Mouse (Mus musculus) gastrocnemius, adult 8-10 months (tissue): ENCODE data around the gene Rad9a. TPM values are rescaled to one million over a fixed set of nuclear protein-coding genes. Genes with fewer than 3 reads are reported as not detected.

Experiments used
- DNase-seq, 2 experiments: peaks; one replicate each; pipeline ENCODE4 v3.0.0; 2022; ENCODE audit warnings: low spot score in 2 of 2
- total RNA-seq, 4 experiments: library from RNA; stranded (reverse); gene quantifications; 2 replicates each; pipeline ENCODE4 v1.2.4; 2022

The Rad9a gene
- total RNA-seq, 4 experiments from 2014 or later = 1.7 to 3.6 (median 2.3) TPM

DNA sequence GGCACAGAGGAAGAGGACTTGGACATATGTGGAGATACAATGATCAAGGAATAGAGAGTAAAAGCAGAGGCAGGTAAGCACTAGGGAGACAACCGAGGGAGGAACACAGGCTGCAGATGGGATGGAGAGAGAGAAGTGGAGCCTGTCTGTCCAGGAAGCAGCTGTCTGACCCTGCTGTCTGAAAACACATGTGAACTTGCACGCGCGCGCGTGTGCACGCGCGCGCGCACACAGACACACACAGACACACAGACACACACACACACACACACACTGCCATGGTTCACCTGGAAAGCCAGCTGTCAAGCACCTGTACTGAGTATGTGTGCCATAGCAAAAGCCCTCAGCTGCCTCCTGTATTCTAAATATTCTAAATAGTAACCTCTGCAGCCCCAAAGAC is 16.8 kb upstream of the Rad9a start:
- DNase-seq = no peak

- DNase-seq = no peak
These were observed 16.4 kb upstream of the Rad9a start for GRCm38 (mm10) chr19:4217855-4218254.

DNA sequence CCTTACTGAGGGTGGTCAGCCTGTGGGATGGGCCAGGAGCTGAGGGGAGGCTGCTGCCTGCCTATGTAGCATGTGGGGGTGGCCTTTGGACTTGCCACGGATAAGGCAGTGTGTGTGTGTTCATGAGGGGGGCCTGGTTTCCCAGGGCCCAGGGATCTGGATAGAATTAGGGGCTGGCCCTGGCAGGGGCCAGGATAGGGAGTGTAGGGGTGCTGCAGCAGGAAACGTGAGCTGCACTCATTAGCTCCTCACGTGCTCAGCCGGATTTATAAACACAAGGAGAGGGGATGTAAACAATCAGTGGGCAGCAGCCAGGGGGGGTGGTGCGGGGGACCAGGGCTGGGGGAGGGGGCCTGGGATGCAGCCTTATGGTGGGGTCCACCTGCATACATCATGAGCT is 15.7 kb upstream of the Rad9a start:
- no peak for DNase-seq

- no peak for DNase-seq
These were observed 14.7 kb upstream of the Rad9a start for GRCm38 (mm10) chr19:4216041-4216685.

DNA sequence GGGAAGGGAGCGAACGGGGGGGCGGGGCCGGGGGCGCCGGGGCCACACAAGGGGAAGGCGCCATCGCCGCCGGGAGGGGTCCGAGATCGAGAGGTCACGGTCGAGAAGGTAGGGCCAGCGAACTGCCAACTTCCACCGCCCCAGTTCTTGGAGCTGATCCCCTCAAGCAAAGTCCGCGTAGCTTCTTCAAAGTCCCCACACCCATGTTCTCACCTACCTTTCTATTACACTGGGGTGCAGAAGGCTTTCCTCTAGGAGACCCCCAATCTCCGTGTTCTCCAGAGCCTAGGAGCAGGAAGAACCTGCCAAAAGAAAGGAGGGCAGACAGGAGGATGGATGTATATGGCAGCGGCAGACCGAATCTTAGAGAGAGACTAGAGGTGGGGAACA is 14.0 kb upstream of the Rad9a start:
- DNase-seq = no peak

DNA sequence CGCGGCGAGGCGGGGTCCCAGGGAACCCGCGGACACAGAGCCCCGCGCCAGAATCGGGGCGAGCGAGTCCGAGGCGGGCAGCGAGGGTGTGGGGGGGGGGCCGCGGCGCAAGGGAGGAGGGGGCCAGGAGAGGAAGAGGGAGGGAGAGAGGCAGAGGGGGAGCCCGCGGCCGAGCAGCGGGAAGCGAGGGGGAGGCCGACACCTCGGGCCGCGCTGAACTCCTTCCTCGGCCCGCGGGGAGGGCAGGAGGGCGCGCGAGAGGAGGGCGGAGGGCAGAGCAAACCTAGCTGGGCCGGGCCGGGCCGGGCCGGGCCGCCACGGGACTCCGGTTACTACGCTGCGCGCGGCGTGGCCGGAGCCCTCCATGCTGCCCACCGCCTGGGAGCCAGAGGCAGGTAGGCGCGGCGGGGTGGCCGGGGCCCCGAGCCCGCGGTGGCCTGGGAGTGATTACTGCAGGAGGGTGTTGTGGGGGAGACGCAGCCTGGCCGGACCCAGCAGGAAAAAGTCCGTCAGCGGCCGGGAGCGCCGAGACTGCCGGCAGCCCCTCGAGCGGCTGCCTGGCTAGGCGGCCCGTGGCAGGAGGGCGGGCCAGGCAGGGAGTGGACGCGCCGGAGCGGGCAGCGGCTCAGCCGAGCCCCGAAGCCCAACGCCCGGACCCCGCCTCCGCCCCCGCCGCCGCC is 13.4 kb upstream of the Rad9a start:
- no peak for DNase-seq

DNA sequence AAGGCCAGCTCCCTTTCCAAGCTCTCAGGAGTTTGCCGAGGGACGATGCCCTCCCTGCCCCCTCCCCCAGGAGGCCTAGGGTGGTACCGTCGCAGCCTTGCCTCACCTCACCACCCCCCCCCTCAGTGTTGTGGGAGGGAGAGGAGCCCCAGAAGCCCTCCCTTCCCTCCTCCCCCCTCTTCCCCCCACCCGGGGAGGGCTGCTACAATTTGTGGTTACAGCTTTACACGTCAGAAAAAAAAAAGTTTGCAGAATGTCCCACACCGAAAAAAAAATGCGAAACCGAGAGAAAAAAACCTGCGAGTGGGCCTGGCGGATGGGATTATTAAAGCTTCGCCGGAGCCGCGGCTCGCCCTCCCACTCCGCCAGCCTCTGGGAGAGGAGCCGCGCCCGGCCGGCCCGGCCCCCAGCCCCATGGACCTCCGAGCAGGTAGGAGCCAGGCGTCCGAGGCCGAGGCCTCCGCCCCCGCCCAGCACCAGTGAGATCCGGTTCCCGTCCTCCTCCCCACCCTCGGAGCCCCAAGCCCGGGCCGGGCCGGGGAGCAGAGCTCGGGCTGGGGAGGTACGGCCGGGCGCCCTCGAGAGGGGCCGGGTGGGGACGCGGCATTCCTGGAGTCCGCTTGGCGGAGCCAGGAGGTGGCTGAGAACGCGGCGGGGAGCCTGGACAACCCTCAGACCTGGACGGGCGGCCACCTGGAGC is 12.8 kb upstream of the Rad9a start, which contains the start of the genes Clcf1 and AC109138.7:
TSS of gene Clcf1 (plus strand) at position 168 of the 700 bp plus-strand sequence.
TSS of gene AC109138.7 (plus strand) at position 287 of the 700 bp plus-strand sequence.
- DNase-seq = no peak

- DNase-seq = no peak
These were observed 12.1 kb upstream of the Rad9a start for GRCm38 (mm10) chr19:4213524-4213974.

DNA sequence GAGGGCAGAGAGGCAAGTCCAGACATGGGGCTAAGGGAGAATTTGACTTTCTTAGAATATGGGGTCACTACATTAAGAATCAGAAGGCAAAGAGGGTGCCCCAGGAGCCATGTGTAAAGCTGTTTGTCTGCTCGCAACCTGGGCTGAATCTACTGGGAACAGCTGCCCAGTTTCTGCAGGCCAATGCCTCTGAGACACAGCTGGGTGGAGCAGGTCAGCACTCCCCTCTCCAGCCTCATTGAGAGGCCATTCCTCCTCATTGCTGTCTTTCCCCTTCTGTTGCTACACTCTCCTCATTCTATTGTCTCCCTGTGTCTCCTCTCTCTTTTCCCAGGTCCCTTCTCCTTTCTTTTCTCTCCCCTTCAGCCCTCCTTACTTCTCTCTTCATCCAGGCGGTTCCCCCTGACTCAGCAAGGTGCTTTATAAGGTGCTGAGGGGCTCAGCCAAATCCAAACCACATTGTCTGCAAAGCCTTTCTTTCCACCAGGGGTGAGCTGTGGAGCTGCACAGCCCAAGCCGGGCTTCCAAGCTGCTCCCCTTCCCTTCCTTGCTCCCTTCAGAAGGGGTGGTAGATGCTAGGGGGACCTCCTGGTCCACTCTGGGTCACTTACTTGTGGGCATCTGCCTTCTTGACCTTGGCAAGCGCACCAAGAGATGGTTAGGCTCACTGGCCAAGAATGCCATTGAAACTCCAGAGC is 10.6 kb upstream of the Rad9a start:
- DNase-seq = no peak

GRCm38 (mm10) chr19:4208563-4208962 is 7.1 kb upstream of the Rad9a start:
- DNase-seq = no peak

GRCm38 (mm10) chr19:4206971-4207370 is 5.5 kb upstream of the Rad9a start:
- DNase-seq = peak; percentile 69

GRCm38 (mm10) chr19:4204889-4205288 is 3.4 kb upstream of the Rad9a start:
- DNase-seq = no peak

- no peak for DNase-seq
These were observed 2.3 kb upstream of the Rad9a start for GRCm38 (mm10) chr19:4203604-4204326.

DNA sequence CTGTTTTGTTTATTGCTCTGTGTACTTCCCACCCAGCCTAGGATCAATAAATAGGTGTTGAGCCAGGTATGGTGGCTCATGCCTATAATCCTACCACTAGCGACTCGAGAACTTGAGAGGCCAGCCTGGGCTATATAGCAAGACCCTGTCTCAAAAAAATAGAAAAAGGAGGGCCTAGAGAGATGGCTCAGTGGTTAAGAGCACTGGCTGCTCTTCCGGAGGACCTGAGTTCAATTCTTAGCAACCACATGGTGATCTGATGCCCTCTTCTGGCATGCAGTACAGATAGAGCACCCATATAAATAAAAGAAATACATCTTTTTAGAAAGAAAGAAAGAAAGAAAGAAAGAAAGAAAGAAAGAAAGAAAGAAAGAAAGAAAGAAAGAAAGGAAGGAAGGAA is 1.7 kb upstream of the Rad9a start:
- DNase-seq = no peak

DNA sequence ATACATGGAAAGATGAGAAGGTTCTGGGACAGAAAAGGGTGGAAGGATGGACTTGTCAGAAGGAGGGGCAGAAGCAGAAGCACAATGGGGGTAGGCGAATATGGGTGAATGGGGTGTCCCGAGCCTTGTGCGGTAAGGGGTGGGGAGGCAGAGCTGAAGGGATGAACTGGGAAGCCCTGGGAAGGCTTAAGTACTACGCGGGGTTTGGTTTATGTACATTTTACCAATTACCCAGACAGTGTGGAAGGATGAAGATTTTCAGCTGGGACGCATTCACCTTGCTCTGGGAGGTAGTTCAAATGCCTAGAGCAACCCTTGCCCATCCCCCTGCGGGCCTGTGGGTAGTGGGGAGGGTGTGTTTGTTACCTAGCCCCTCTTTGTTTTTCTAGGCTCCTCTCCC is 687 bp upstream of the Rad9a start:
- DNase-seq = no peak

DNA sequence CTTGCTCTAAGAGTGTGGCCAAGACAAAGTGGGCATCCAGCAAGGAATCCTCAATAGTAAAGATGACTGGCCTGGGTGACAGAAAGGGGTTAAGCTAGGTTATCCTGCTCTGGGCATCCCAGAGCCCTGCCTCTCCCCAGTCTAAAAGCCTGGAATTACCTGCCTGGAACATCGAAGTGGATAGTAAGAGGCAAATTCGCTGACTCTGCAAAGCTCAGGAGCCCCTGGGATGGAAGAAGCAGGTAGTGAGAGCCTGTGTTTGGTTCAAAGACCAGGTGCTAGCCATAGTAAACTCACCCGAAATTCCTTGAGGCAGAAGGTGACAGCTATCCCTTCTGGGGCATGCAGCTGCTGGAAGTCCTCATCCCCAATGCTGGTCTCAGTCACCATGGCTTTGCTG is 4.3 kb downstream of the Rad9a start:
- DNase-seq = no peak

DNA sequence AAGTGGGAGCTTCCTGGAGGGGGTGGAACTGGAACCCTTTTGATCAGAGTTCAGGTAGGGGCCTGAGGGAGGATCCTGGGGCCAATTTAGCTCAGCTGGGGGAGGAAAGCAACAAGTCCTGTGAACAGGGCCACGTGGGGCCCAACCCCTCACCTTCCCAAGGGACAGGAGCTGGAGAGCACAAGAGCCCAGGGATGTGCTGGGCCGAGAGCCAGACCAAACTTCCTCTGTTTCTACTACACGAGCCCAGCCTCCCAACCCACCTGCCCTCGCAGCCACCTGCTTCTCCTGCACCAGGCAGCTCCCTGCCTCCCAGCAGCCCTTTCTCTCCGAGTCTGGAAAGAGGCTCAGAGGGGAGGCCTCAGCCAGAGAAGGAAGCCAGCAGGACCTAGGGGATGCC is 4.9 kb downstream of the Rad9a start:
- no peak for DNase-seq

GRCm38 (mm10) chr19:4196048-4196447 is 5.4 kb downstream of the Rad9a start:
- no peak for DNase-seq

- DNase-seq = no peak
These were observed 6.4 kb downstream of the Rad9a start for GRCm38 (mm10) chr19:4194776-4195650.
